Mouse (Mus musculus) kidney, adult 18-20 months (tissue): Measurements from ENCODE around the gene Zfp526.

ENCODE experiments used
- DNase-seq: peaks from one replicate; pipeline ENCODE4 v3.0.0; 2021

Gene Zfp526

GRCm38 (mm10) chr7:25269545-25270271, 48.5 kb downstream of the Zfp526 start:
- DNase-seq: no peak

- DNase-seq: no peak
These were observed 49.7 kb downstream of the Zfp526 start for GRCm38 (mm10) chr7:25270652-25271633.

GRCm38 (mm10) chr7:25271651-25272444, 50.6 kb downstream of the Zfp526 start:
- no peak for DNase-seq

GRCm38 (mm10) chr7:25272445-25273258, 51.4 kb downstream of the Zfp526 start:
- DNase-seq: no peak

GRCm38 (mm10) chr7:25273259-25274241, 52.3 kb downstream of the Zfp526 start:
- no peak for DNase-seq

- no peak for DNase-seq
These were observed 53.3 kb downstream of the Zfp526 start for GRCm38 (mm10) chr7:25274571-25274970.

- DNase-seq: no peak
These were observed 53.8 kb downstream of the Zfp526 start for GRCm38 (mm10) chr7:25274996-25275395.

GRCm38 (mm10) chr7:25275555-25276298, 54.5 kb downstream of the Zfp526 start:
- no peak for DNase-seq
